Mouse (Mus musculus) spleen, adult 2 months (tissue): ENCODE results near the gene Ptprj.

ENCODE experiments used
- CTCF ChIP-seq: fragments of 200-500 bp; IDR thresholded peaks from 2 replicates; pipeline ENCODE4 v1.5.1; 2011; ENCODE audit warnings: mild to moderate bottlenecking, inconsistent platforms; ENCODE audit not compliant: insufficient read depth, insufficient read length, insufficient replicate concordance; ENCODE audit errors: extremely low read depth
- POLR2A ChIP-seq: fragments of 200-500 bp; IDR thresholded peaks from 2 replicates; pipeline ENCODE4 v1.6.1; 2011; ENCODE audit warnings: low read depth, low read length, inconsistent platforms

DNA sequence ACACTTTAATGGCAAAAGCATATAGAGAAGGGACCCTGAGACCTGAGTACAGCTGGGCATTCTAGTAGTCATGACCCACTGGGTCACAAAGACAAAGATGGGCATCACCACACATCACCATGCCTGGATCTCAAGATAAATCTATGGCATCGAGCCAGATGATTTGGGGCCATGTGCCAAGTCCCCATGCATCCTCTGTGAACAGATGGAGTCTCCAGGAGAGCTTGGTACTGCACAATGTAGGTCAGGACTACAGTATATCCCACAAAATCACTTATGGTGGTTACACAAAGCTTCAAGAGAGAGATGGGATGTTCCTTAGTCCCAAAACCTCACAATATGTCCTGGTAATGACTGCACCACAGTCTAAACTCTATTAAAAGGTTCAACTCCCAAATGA is 81.4 kb downstream of the Ptprj start:
- TF ChIP-seq POLR2A (no peak), CTCF (no peak)
